Mouse (Mus musculus) liver, embryonic 13.5 days (tissue): ENCODE results near the gene Syde2. TPM values are rescaled to one million over a fixed set of nuclear protein-coding genes. Genes with fewer than 3 reads are reported as not detected.
"Not testable (repeated sequence)": the region's sequence is repeated elsewhere in the genome, so short reads cannot be mapped to it uniquely, and the experiment has no call there.

ENCODE experiments used
- ATAC-seq: fragments of 200-750 bp; cut with Nextera tagmentation; 2 replicates; pipeline ENCODE4 v1.8.0; 2017; ENCODE audit warnings: low read depth, mild to moderate bottlenecking, moderate number of reproducible peaks, moderate library complexity
- DNase-seq: peaks from one replicate; pipeline ENCODE4 v3.0.0; 2022
- H3K27ac ChIP-seq: fragments of 300-500 bp; sonication (generic); 2 replicates; pipeline ENCODE4 v1.5.1; 2015; ENCODE audit warnings: moderate library complexity, mild to moderate bottlenecking, inconsistent platforms
- H3K27me3 ChIP-seq: fragments of 300-500 bp; sonication (generic); 2 replicates; pipeline ENCODE4 v1.6.1; 2015; ENCODE audit warnings: mild to moderate bottlenecking, inconsistent platforms
- H3K36me3 ChIP-seq: fragments of 300-500 bp; sonication (generic); 2 replicates; pipeline ENCODE4 v1.6.1; 2015; ENCODE audit warnings: mild to moderate bottlenecking, inconsistent platforms
- H3K4me1 ChIP-seq: fragments of 300-500 bp; sonication (generic); replicated peaks from 2 replicates; pipeline ENCODE4 v1.6.1; 2015; ENCODE audit warnings: inconsistent platforms
- H3K4me2 ChIP-seq: fragments of 300-500 bp; sonication (generic); 2 replicates; pipeline ENCODE4 v1.6.1; 2015; ENCODE audit warnings: inconsistent platforms, mild to moderate bottlenecking, moderate library complexity
- H3K4me3 ChIP-seq: fragments of 300-500 bp; sonication (generic); replicated peaks from 2 replicates; pipeline ENCODE4 v1.5.1; 2015; ENCODE audit warnings: mild to moderate bottlenecking, inconsistent platforms
- H3K9ac ChIP-seq: fragments of 300-500 bp; sonication (generic); 2 replicates; pipeline ENCODE4 v1.6.1; 2015; ENCODE audit warnings: mild to moderate bottlenecking, inconsistent platforms
- H3K9me3 ChIP-seq: fragments of 300-500 bp; sonication (generic); replicated peaks from 2 replicates; pipeline ENCODE4 v1.6.1; 2016; ENCODE audit warnings: inconsistent platforms
- WGBS: fragments of 180-500 bp; shearing (Covaris S2); methylation state at CpG from one replicate; pipeline ENCODE4 v1.1.7; 2015; ENCODE audit not compliant: insufficient replicate concordance; 5-methylcytosine and 5-hydroxymethylcytosine counted together
- polyA plus RNA-seq: library from polyadenylated mRNA; unstranded; fragments of >200 nt; fragmentation: Nextera tagmentation; extraction: Ambion mirVana; gene quantifications from 2 replicates; pipeline ENCODE4 v1.2.1, GENCODE M21; 2015

Gene Syde2
- polyA plus RNA-seq, 1 experiment from 2014 or later, result 0.35 TPM

DNA sequence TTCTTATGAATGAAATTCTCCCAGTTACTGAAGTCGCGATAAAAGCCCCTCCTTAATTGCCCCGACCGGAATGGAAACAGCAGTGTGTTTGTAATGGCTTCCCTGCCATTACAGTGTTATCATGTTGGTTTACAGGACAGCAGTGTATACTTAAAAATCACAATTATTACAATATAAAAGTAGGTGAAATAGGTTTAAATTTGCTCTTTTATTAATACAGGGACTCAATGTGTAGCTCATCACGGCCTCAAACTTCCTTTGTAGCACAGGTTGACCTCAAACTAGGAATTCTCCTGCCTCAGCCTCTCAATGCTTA, 36.9 kb upstream of the Syde2 start:
- H3K4me2 ChIP-seq, result peak overlapping the region; percentile 68
- 8% methylated on average over 5 of the region's 5 CpGs for WGBS
- ATAC-seq, result no peak
- H3K4me1 ChIP-seq, result peaks cover 38% of the 10 kb centered on the region
- H3K9ac ChIP-seq, result 0 out of 2 replicates have a peak overlapping the region, but pooled peaks have one; percentile 28
- H3K27me3 ChIP-seq, result no peaks in the 10 kb centered on the region
- no peaks in the 10 kb centered on the region for H3K9me3 ChIP-seq
- peak overlapping the region; percentile 43 for H3K4me3 ChIP-seq
- no peak overlapping the region for H3K27ac ChIP-seq
- H3K36me3 ChIP-seq, result no peaks in the 10 kb centered on the region
- no peak for DNase-seq

DNA sequence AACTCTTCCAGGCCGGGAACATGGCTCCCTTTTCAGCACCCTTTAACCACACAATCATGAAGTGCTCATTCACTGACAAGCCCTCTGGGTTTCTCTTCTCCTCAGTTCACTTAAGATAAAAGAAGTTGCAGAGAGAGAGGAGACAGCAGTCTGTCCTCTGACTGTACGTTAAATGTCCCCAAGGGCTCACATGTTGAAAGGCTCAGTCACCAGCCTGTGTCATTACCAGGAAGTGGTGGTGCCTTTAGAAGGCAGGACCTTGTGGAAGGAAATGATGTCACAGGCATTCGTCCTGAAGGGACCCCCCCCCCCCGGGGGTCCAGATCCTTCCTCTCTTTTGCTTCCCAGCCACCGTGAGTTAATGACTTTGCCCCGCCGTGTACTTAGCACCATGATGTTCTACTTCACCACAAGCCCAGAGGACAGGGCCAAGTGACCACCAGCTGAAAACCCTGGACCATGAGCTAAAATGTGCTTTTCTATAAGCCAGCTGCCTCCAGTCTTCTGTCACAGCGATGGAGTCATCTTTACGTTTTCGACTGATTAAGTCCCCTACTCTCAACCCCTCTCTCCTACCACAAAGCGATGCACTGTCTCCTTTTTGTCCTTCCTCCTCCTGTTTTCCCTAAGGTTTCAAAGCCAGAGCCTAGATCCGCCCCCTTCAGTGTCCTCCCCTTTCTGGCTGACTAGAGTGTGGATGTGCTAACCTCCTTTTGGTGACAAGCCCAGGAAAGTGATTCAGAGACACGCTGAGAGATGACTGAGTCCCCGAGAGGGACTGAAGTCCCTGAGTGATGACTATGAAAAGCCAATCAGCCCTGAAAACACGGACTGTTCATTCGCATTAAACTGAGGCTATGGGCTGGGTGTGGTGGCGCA, 36.1 kb upstream of the Syde2 start:
- ATAC-seq (no peak), DNase-seq (no peak)
- no peak overlapping the region for H3K27ac ChIP-seq
- H3K4me1 ChIP-seq, result peaks cover 33% of the 10 kb centered on the region
- peak overlapping the region; percentile 68 for H3K4me2 ChIP-seq
- H3K9ac ChIP-seq, result 0 out of 2 replicates have a peak overlapping the region, but pooled peaks have one; percentile 28
- 0 out of 2 replicates have a peak, but pooled peaks cover under 1% of the 10 kb centered on the region for H3K9me3 ChIP-seq
- H3K4me3 ChIP-seq, result 0 out of 2 replicates have a peak overlapping the region, but pooled peaks have one; percentile 43
- WGBS, result 45% methylated on average over 17 of the region's 17 CpGs
- H3K36me3 ChIP-seq, result no peaks in the 10 kb centered on the region
- no peaks in the 10 kb centered on the region for H3K27me3 ChIP-seq

- no peak overlapping the region for H3K9ac ChIP-seq
- DNase-seq (no peak), ATAC-seq (peak; percentile 26; the same call in 1 of the 2 replicates)
- H3K4me1 ChIP-seq, result peaks cover 33% of the 10 kb centered on the region
- peak overlapping the region; percentile 23; the same call in 1 of the 2 replicates for H3K27ac ChIP-seq
- WGBS, result 8% methylated on average over 7 of the region's 7 CpGs
- H3K27me3 ChIP-seq, result no peaks in the 10 kb centered on the region
- H3K4me2 ChIP-seq, result no peak overlapping the region
- H3K9me3 ChIP-seq, result 0 out of 2 replicates have a peak, but pooled peaks cover 6% of the 10 kb centered on the region
- H3K4me3 ChIP-seq, result no peak overlapping the region
- H3K36me3 ChIP-seq, result no peaks in the 10 kb centered on the region
Observed at GRCm38 (mm10) chr3:145952945-145953344, 34.7 kb upstream of the Syde2 start.

GRCm38 (mm10) chr3:145953411-145953810, 34.3 kb upstream of the Syde2 start:
- DNase-seq, result no peak
- Histone ChIP-seq H3K4me1 (peaks cover 33% of the 10 kb centered on the region), H3K27me3 (no peaks in the 10 kb centered on the region), H3K9ac (no peak overlapping the region), H3K9me3 (0 out of 2 replicates have a peak, but pooled peaks cover 6% of the 10 kb centered on the region), H3K36me3 (no peaks in the 10 kb centered on the region), H3K4me3 (no peak overlapping the region), H3K27ac (no peak overlapping the region), H3K4me2 (no peak overlapping the region)
- WGBS, result 46% methylated on average over 2 of the region's 2 CpGs
- no peak for ATAC-seq

- Histone ChIP-seq H3K4me3 (no peak overlapping the region), H3K36me3 (no peaks in the 10 kb centered on the region), H3K9ac (no peak overlapping the region), H3K9me3 (0 out of 2 replicates have a peak, but pooled peaks cover 6% of the 10 kb centered on the region), H3K4me2 (no peak overlapping the region), H3K4me1 (peaks cover 22% of the 10 kb centered on the region), H3K27ac (no peak overlapping the region), H3K27me3 (peaks cover 33% of the 10 kb centered on the region)
- WGBS, result 31% methylated on average over 1 of the region's 1 CpGs
- DNase-seq (no peak), ATAC-seq (no peak)
Observed at GRCm38 (mm10) chr3:145959824-145960223, 27.8 kb upstream of the Syde2 start.

GRCm38 (mm10) chr3:145962411-145962810, 25.3 kb upstream of the Syde2 start:
- no peak overlapping the region for H3K9ac ChIP-seq
- no peak overlapping the region for H3K4me3 ChIP-seq
- no peak for DNase-seq
- H3K27me3 ChIP-seq, result peaks cover 37% of the 10 kb centered on the region
- ATAC-seq, result no peak
- H3K4me2 ChIP-seq, result no peak overlapping the region
- H3K36me3 ChIP-seq, result no peaks in the 10 kb centered on the region
- H3K4me1 ChIP-seq, result peaks cover 28% of the 10 kb centered on the region
- WGBS, result 45% methylated on average over 9 of the region's 9 CpGs
- H3K27ac ChIP-seq, result no peak overlapping the region
- 0 out of 2 replicates have a peak, but pooled peaks cover 1% of the 10 kb centered on the region for H3K9me3 ChIP-seq

DNA sequence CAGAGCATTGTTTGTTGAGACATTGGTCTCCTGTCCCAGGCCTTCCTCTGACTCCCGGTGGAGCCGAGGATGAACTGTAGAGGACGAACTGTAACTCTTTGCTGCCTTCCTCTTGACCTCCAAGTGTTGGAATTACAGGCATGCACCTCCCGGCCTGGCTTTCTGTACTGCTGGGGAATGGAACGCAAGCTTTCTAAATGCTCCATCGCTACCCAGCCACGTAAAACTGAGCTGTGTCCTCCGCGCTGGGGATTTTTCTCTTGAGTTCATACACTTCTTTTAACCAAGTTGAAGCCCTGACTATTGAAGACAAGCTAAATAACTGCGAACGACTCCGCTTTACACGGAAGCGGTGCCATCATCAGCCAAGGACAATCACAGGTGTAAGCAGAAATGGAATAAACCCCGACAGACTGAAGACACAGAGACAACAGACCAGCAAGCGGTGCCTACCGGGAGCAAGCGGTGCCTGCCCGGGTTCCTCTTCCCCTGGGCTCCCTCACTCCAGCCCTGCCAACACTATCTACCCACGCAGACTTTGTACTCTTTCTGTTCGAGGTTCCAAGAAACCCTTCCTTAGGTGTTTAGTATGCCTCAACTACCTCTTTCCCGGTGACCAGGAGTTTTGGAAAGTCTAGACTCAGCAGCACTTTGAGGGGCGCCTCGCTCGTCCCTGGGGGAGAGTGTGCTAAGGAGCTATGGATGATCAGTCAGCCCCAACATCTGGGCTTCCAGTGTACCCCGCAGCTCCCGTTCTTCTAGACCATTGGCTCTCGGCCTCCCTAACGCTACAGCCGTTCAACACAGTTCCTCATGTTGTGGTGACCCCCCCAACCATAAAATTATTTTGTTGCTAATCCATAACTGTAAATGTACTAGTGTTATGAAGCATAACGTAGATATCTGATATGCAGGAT, 24.3 kb upstream of the Syde2 start:
- H3K27me3 ChIP-seq, result peaks cover 37% of the 10 kb centered on the region
- 19% methylated on average over 31 of the region's 31 CpGs for WGBS
- no peak overlapping the region for H3K9ac ChIP-seq
- H3K4me2 ChIP-seq, result peak overlapping the region; percentile 33
- H3K4me1 ChIP-seq, result peaks cover 28% of the 10 kb centered on the region
- H3K4me3 ChIP-seq, result peak overlapping the region; percentile 14; the same call in 1 of the 2 replicates
- ATAC-seq (peak; percentile 23), DNase-seq (no peak)
- no peaks in the 10 kb centered on the region for H3K36me3 ChIP-seq
- H3K27ac ChIP-seq, result peak overlapping the region; percentile 61
- no peaks in the 10 kb centered on the region for H3K9me3 ChIP-seq

DNA sequence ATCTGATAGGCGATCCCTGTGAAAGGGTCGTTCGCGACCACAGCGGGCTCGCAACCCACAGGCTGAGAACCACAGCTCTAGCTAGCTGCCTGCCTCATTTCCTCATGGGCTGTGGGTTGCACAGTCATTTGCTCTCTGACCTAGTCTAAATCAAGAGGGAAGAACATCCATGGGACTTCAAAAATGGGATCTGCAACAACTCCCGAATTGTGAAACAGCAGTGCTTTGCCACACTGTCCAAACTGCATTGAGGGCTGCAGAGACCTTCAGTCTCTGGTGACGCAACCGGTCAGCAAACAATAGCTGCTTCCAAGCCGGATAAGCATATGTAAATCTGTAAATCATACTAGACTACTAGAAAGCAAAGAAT, 23.7 kb upstream of the Syde2 start:
- Histone ChIP-seq H3K36me3 (no peaks in the 10 kb centered on the region), H3K4me2 (peak overlapping the region; percentile 33), H3K27me3 (peaks cover 37% of the 10 kb centered on the region), H3K4me3 (peak overlapping the region; percentile 14; the same call in 1 of the 2 replicates), H3K9me3 (no peaks in the 10 kb centered on the region), H3K9ac (no peak overlapping the region), H3K27ac (peak overlapping the region; percentile 61), H3K4me1 (peaks cover 30% of the 10 kb centered on the region)
- DNase-seq (no peak), ATAC-seq (peak; percentile 68)
- 3% methylated on average over 10 of the region's 10 CpGs for WGBS

DNA sequence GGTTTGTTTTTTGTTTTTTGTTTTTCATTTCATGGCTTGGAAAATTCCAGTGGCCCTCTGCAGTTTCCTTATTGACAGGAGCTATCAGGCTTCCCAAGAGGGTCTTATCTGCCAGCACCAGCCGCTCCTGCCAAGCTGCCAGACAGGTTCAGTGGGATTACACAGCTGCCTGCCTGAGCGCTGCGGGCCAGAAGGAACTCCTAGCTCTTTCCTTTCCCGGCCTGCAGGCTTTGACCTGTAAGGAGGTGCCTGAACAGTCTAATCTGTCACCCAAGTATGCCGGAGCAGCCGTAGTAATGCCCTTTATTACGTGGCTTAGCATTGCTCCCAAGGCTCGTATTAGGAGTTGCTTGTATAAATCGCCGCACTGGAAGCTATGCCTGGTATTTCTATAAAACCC, 23.2 kb upstream of the Syde2 start:
- DNase-seq, result peak; percentile 50
- whole genome bisulfite sequencing, result 9% methylated on average over 10 of the region's 10 CpGs
- Histone ChIP-seq H3K27me3 (peaks cover 37% of the 10 kb centered on the region), H3K9me3 (no peaks in the 10 kb centered on the region), H3K36me3 (no peaks in the 10 kb centered on the region), H3K4me3 (0 out of 2 replicates have a peak overlapping the region, but pooled peaks have one; percentile 14), H3K9ac (no peak overlapping the region), H3K4me1 (peaks cover 35% of the 10 kb centered on the region), H3K27ac (peak overlapping the region; percentile 57), H3K4me2 (peak overlapping the region; percentile 33)
- ATAC-seq, result peak; percentile 65

GRCm38 (mm10) chr3:145965583-145965982, 22.1 kb upstream of the Syde2 start:
- ATAC-seq, H3K4me3 ChIP-seq, H3K9me3 ChIP-seq, H3K36me3 ChIP-seq, H3K27ac ChIP-seq, H3K4me2 ChIP-seq, DNase-seq, H3K9ac ChIP-seq: not testable (repeated sequence)
- WGBS, result 48% methylated on average over 3 of the region's 3 CpGs
- Histone ChIP-seq H3K4me1 (peaks cover 35% of the 10 kb centered on the region), H3K27me3 (peaks cover 37% of the 10 kb centered on the region)

DNA sequence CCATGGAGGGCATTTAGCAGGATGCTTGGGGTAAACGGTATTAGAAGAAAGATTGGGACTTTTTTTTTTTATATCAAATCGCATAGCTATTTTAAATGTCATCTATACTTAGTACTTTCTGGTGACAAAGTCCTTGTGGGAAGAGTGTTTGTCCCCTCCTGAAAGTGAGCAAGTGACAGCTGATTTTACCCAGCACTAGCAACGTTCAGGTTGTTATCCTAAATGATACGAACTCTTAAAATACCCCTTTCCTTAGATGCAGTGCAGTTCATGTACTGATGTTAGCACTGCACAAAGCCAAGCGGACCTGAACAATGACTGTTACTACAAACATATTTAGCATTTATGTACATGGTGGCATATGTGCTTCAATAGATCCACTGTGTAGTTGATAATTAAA, 20.9 kb upstream of the Syde2 start:
- Histone ChIP-seq H3K9me3 (no peaks in the 10 kb centered on the region), H3K27me3 (peaks cover 33% of the 10 kb centered on the region), H3K9ac (no peak overlapping the region), H3K4me3 (no peak overlapping the region), H3K36me3 (no peaks in the 10 kb centered on the region), H3K4me2 (no peak overlapping the region), H3K4me1 (peaks cover 35% of the 10 kb centered on the region), H3K27ac (no peak overlapping the region)
- 73% methylated on average over 5 of the region's 5 CpGs for WGBS
- ATAC-seq, result no peak
- DNase-seq, result no peak
